Mouse (Mus musculus): Measurements from ENCODE around the gene Fbxw4.
"Not testable (repeated sequence)": the region's sequence is repeated elsewhere in the genome, so short reads cannot be mapped to it uniquely, and the experiment has no call there.

Fbxw4 gene

GRCm38 (mm10) chr19:45656810-45657595 is 3.1 kb downstream of the Fbxw4 start:
- DNase-seq (ENCODE audit: low read depth) = peak; percentile 24

- no peak for DNase-seq (ENCODE audit: low read depth)
These were observed 4.2 kb downstream of the Fbxw4 start for GRCm38 (mm10) chr19:45655870-45656269.

GRCm38 (mm10) chr19:45653986-45654385 is 6.1 kb downstream of the Fbxw4 start:
- no peak for DNase-seq (ENCODE audit: low read depth)

GRCm38 (mm10) chr19:45652286-45652988 is 7.7 kb downstream of the Fbxw4 start:
- DNase-seq (ENCODE audit: low read depth) = peak; percentile 72

GRCm38 (mm10) chr19:45651524-45651923 is 8.6 kb downstream of the Fbxw4 start:
- DNase-seq (ENCODE audit: low read depth) = no peak

GRCm38 (mm10) chr19:45649776-45650175 is 10.3 kb downstream of the Fbxw4 start:
- no peak for DNase-seq (ENCODE audit: low read depth)

- not testable (repeated sequence) for DNase-seq (ENCODE audit: low read depth)
These were observed 11.6 kb downstream of the Fbxw4 start for GRCm38 (mm10) chr19:45648469-45648868.

- no peak for DNase-seq (ENCODE audit: low read depth)
These were observed 13.2 kb downstream of the Fbxw4 start for GRCm38 (mm10) chr19:45646866-45647265.

- DNase-seq (ENCODE audit: low read depth) = no peak
These were observed 19.4 kb downstream of the Fbxw4 start for GRCm38 (mm10) chr19:45640691-45641090.

GRCm38 (mm10) chr19:45635960-45636359 is 24.2 kb downstream of the Fbxw4 start:
- no peak for DNase-seq (ENCODE audit: low read depth)

GRCm38 (mm10) chr19:45631584-45631983 is 28.5 kb downstream of the Fbxw4 start:
- DNase-seq (ENCODE audit: low read depth) = peak; percentile 41

GRCm38 (mm10) chr19:45630953-45631352 is 29.2 kb downstream of the Fbxw4 start:
- DNase-seq (ENCODE audit: low read depth) = no peak

GRCm38 (mm10) chr19:45629219-45629618 is 30.9 kb downstream of the Fbxw4 start:
- DNase-seq (ENCODE audit: low read depth) = no peak

- DNase-seq (ENCODE audit: low read depth) = no peak
These were observed 31.5 kb downstream of the Fbxw4 start for GRCm38 (mm10) chr19:45628649-45629048.

GRCm38 (mm10) chr19:45627036-45627435 is 33.1 kb downstream of the Fbxw4 start:
- DNase-seq (ENCODE audit: low read depth) = no peak

- DNase-seq (ENCODE audit: low read depth) = no peak
These were observed 36.4 kb downstream of the Fbxw4 start for GRCm38 (mm10) chr19:45623710-45624109.

GRCm38 (mm10) chr19:45622144-45622543 is 38.0 kb downstream of the Fbxw4 start:
- DNase-seq (ENCODE audit: low read depth) = no peak

- DNase-seq (ENCODE audit: low read depth) = no peak
These were observed 39.1 kb downstream of the Fbxw4 start for GRCm38 (mm10) chr19:45621061-45621460.

GRCm38 (mm10) chr19:45619744-45620501 is 40.2 kb downstream of the Fbxw4 start:
- DNase-seq (ENCODE audit: low read depth) = no peak

GRCm38 (mm10) chr19:45618184-45618583 is 41.9 kb downstream of the Fbxw4 start:
- DNase-seq (ENCODE audit: low read depth) = no peak

GRCm38 (mm10) chr19:45616735-45617134 is 43.4 kb downstream of the Fbxw4 start:
- DNase-seq (ENCODE audit: low read depth) = no peak

GRCm38 (mm10) chr19:45616214-45616518 is 43.9 kb downstream of the Fbxw4 start:
- no peak for DNase-seq (ENCODE audit: low read depth)
